Mouse (Mus musculus) myocyte (in vitro differentiated cells): ENCODE measurements at regions not wholly inside any gene's neighbourhood (a gene's known extent, or its start where the extent isn't known, plus 50 kb on each side); places are given as distances from the start of the nearest gene placed in this dataset.

Experiments
- H3K27me3 ChIP-seq: one replicate; pipeline ENCODE4 v1.6.1; 2011; ENCODE audit not compliant: control insufficient read depth, insufficient read depth, insufficient read length
- H3K36me3 ChIP-seq: one replicate; pipeline ENCODE4 v1.6.1; 2011; ENCODE audit not compliant: control insufficient read depth, insufficient read depth
- H3K4me2 ChIP-seq: one replicate; pipeline ENCODE4 v1.6.1; 2011; ENCODE audit warnings: low read depth, control low read depth
- H3K4me3 ChIP-seq: one replicate; pipeline ENCODE4 v1.5.1; 2011; ENCODE audit warnings: mild to moderate bottlenecking, control low read depth, moderate library complexity
- H3K79me2 ChIP-seq: one replicate; pipeline ENCODE4 v1.6.1; 2011; ENCODE audit not compliant: control insufficient read depth, insufficient read depth
- H3ac ChIP-seq: one replicate; pipeline ENCODE4 v1.6.1; 2011; ENCODE audit not compliant: control insufficient read depth, insufficient read length
- CEBPB ChIP-seq: IDR thresholded peaks from 2 replicates; pipeline ENCODE4 v1.6.1; 2011; ENCODE audit warnings: mild to moderate bottlenecking, moderate library complexity; ENCODE audit not compliant: poor library complexity, insufficient read depth, severe bottlenecking
- E2F4 ChIP-seq: IDR thresholded peaks from one replicate; pipeline ENCODE4 v1.6.1; 2011; ENCODE audit warnings: mild to moderate bottlenecking, control low read depth, moderate library complexity; ENCODE audit not compliant: insufficient read depth
- MAX ChIP-seq: IDR thresholded peaks from one replicate; pipeline ENCODE4 v1.6.1; 2011; ENCODE audit warnings: low read depth, mild to moderate bottlenecking, control low read depth
- MYOD1 ChIP-seq, 3 experiments: IDR thresholded peaks; one replicate each; pipeline ENCODE4 v1.6.1; 2011; ENCODE audit warnings: control low read depth in 2 of 3, low read depth in 2 of 3, mild to moderate bottlenecking in 2 of 3, moderate library complexity in 1 of 3; ENCODE audit not compliant: insufficient read length in 2 of 3, control insufficient read depth in 1 of 3
- MYOG ChIP-seq, 3 experiments: IDR thresholded peaks; one replicate each; pipeline ENCODE4 v1.6.1; 2011; ENCODE audit warnings: control low read depth in 2 of 3, low read depth in 2 of 3, mild to moderate bottlenecking in 2 of 3; ENCODE audit not compliant: insufficient read length in 2 of 3, control insufficient read depth in 1 of 3, insufficient read depth in 1 of 3
- POLR2A ChIP-seq: IDR thresholded peaks from one replicate; pipeline ENCODE4 v1.6.1; 2011; ENCODE audit warnings: low read depth, mild to moderate bottlenecking, control low read depth, moderate library complexity; ENCODE audit not compliant: insufficient read length
- POLR2AphosphoS2 ChIP-seq: IDR thresholded peaks from one replicate; pipeline ENCODE4 v1.6.1; 2011; ENCODE audit warnings: low read depth, control low read depth; ENCODE audit not compliant: insufficient read length
- REST ChIP-seq: IDR thresholded peaks from one replicate; pipeline ENCODE4 v1.6.1; 2011; ENCODE audit warnings: mild to moderate bottlenecking, control low read depth, moderate library complexity; ENCODE audit not compliant: insufficient read depth, insufficient read length
- SRF ChIP-seq: IDR thresholded peaks from one replicate; pipeline ENCODE4 v1.6.1; 2011; ENCODE audit warnings: low read depth; ENCODE audit not compliant: control insufficient read depth, insufficient read length
- TCF12 ChIP-seq: IDR thresholded peaks from one replicate; pipeline ENCODE4 v1.6.1; 2011; ENCODE audit warnings: mild to moderate bottlenecking, control low read depth; ENCODE audit not compliant: poor library complexity, insufficient read depth, severe bottlenecking
- TCF3 ChIP-seq: IDR thresholded peaks from one replicate; pipeline ENCODE4 v1.6.1; 2011; ENCODE audit warnings: low read depth, control low read depth; ENCODE audit not compliant: insufficient read length
- USF1 ChIP-seq: IDR thresholded peaks from one replicate; pipeline ENCODE4 v1.6.1; 2011; ENCODE audit warnings: low read depth, mild to moderate bottlenecking, control low read depth, moderate library complexity

GRCm38 (mm10) chr6:4205681-4206080, 118.9 kb upstream of the Bet1 start:
- Histone ChIP-seq H3K4me3 (no peak overlapping the region), H3K4me2 (no peak overlapping the region), H3ac (no peak overlapping the region), H3K79me2 (no peaks in the 10 kb centered on the region), H3K36me3 (no peaks in the 10 kb centered on the region), H3K27me3 (no peaks in the 10 kb centered on the region)
- no peak for TF ChIP-seq SRF
- TF ChIP-seq MYOD1 (IDR thresholded peaks at IDR 0.05; ENCODE audit: control insufficient read depth in 1 of 3, insufficient read length in 2 of 3, low read depth in 2 of 3) = no peak
- no peak for TF ChIP-seq POLR2A
- no peak for TF ChIP-seq CEBPB
- no peak for TF ChIP-seq POLR2AphosphoS2
- no peak for TF ChIP-seq TCF12
- no peak for TF ChIP-seq USF1
- TF ChIP-seq MAX = no peak
- no peak for TF ChIP-seq TCF3
- no peak for TF ChIP-seq REST

- Histone ChIP-seq H3K4me3 (no peak overlapping the region), H3K79me2 (no peaks in the 10 kb centered on the region)
Measured at GRCm38 (mm10) chr6:4245265-4246112, 158.7 kb upstream of the Bet1 start.

GRCm38 (mm10) chr6:4246113-4246419, 159.3 kb upstream of the Bet1 start:
- TF ChIP-seq TCF3 (no peak), MYOG (IDR thresholded peaks at IDR 0.05; ENCODE audit: control insufficient read depth in 1 of 3, insufficient read depth in 1 of 3, insufficient read length in 2 of 3, low read depth in 2 of 3) (no peak), TCF12 (no peak), CEBPB (no peak), POLR2AphosphoS2 (no peak)
- H3K4me3 ChIP-seq = no peak overlapping the region
- no peak overlapping the region for H3ac ChIP-seq
- H3K4me2 ChIP-seq = no peak overlapping the region
- H3K27me3 ChIP-seq = no peaks in the 10 kb centered on the region
- H3K79me2 ChIP-seq = no peaks in the 10 kb centered on the region
- H3K36me3 ChIP-seq = no peaks in the 10 kb centered on the region

More at GRCm38 (mm10) chr6:4245265-4246112, 158.7 kb upstream of the Bet1 start:
- no peak for TF ChIP-seq POLR2A
- no peak for TF ChIP-seq MYOG (IDR thresholded peaks at IDR 0.05; ENCODE audit: control insufficient read depth in 1 of 3, insufficient read depth in 1 of 3, insufficient read length in 2 of 3, low read depth in 2 of 3)
- TF ChIP-seq POLR2AphosphoS2 = no peak
- TF ChIP-seq MAX = no peak
- TF ChIP-seq TCF3 = no peak
- TF ChIP-seq E2F4 = no peak
- TF ChIP-seq MYOD1 (IDR thresholded peaks at IDR 0.05; ENCODE audit: control insufficient read depth in 1 of 3, insufficient read length in 2 of 3, low read depth in 2 of 3) = no peak
- no peak for TF ChIP-seq USF1
- TF ChIP-seq REST = no peak
- TF ChIP-seq SRF = no peak
- no peak for TF ChIP-seq CEBPB
- no peak for TF ChIP-seq TCF12
- Histone ChIP-seq H3K4me2 (no peak overlapping the region), H3ac (no peak overlapping the region), H3K36me3 (no peaks in the 10 kb centered on the region), H3K27me3 (no peaks in the 10 kb centered on the region)

GRCm38 (mm10) chr6:4276607-4277006, 189.8 kb upstream of the Bet1 start:
- Histone ChIP-seq H3K4me2 (no peak overlapping the region), H3K27me3 (no peaks in the 10 kb centered on the region), H3K4me3 (no peak overlapping the region), H3ac (no peak overlapping the region), H3K36me3 (no peaks in the 10 kb centered on the region), H3K79me2 (no peaks in the 10 kb centered on the region)
- TF ChIP-seq TCF12 (no peak), SRF (no peak), E2F4 (no peak), REST (no peak), POLR2AphosphoS2 (no peak), POLR2A (no peak), MYOD1 (IDR thresholded peaks at IDR 0.05; ENCODE audit: control insufficient read depth in 1 of 3, insufficient read length in 2 of 3, low read depth in 2 of 3) (no peak), MAX (no peak), MYOG (IDR thresholded peaks at IDR 0.05; ENCODE audit: control insufficient read depth in 1 of 3, insufficient read depth in 1 of 3, insufficient read length in 2 of 3, low read depth in 2 of 3) (no peak), USF1 (no peak), CEBPB (no peak), TCF3 (no peak)

- Histone ChIP-seq H3K4me2 (no peak overlapping the region), H3K36me3 (no peaks in the 10 kb centered on the region)
- TF ChIP-seq MYOD1 (IDR thresholded peaks at IDR 0.05; ENCODE audit: control insufficient read depth in 1 of 3, insufficient read length in 2 of 3, low read depth in 2 of 3) (no peak), CEBPB (no peak), SRF (no peak), USF1 (no peak), TCF3 (no peak), POLR2AphosphoS2 (no peak), TCF12 (no peak), MAX (no peak), REST (no peak), POLR2A (no peak), E2F4 (no peak), MYOG (IDR thresholded peaks at IDR 0.05; ENCODE audit: control insufficient read depth in 1 of 3, insufficient read depth in 1 of 3, insufficient read length in 2 of 3, low read depth in 2 of 3) (no peak)
Measured at GRCm38 (mm10) chr6:4277245-4277890, 190.6 kb upstream of the Bet1 start.

More at GRCm38 (mm10) chr6:4277245-4277890, 190.6 kb upstream of the Bet1 start:
- H3K4me3 ChIP-seq = no peak overlapping the region
- H3K79me2 ChIP-seq = no peaks in the 10 kb centered on the region
- no peak overlapping the region for H3ac ChIP-seq
- no peaks in the 10 kb centered on the region for H3K27me3 ChIP-seq
